Mouse (Mus musculus): ENCODE measurements around the gene Naa25.
A peak's percentile ranks its signal among the peaks of the same experiment; 100 is the strongest.

Naa25 gene

DNA sequence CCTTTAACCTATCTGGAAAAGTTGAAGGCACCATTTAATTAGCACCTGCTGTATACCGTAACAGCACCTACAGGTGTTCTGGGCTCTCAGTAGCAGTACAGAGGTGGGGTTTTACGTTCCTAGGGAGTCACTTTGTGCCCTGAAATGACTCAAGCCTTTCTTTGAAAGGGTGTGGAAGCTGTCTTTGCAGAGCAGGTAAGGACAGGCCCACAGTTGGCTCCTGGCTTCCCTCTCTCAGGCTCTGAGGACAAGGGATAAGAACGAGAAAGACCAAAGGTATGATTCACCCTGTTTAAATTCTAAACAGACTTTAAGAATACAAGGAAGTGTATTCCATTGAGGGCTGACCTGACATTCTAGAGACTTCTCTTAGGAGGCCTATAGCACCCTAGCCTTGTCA lies 4.3 kb upstream of the Naa25 start:
- DNase-seq (ENCODE audit: low spot score): no peak

DNA sequence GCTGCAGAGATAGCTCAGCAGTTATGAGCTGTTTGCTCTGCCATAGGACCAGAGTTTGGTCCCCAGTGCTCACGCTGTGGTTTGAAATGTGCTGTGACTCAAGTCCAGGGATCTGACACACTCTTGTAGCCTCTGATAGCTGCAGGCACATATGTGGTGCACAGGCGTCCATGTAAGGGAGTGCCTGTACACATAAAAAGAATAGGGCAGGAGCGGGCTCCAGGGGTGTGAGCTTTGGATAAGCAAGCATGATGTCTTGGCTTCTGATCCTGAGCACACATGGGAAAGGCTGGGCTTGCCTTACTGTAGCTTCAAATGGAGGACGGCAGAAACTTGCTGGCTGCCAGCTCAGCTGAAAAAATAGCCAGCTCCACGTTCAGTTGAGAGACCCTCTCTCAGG lies 2.1 kb upstream of the Naa25 start:
- DNase-seq (ENCODE audit: low spot score): no peak

DNA sequence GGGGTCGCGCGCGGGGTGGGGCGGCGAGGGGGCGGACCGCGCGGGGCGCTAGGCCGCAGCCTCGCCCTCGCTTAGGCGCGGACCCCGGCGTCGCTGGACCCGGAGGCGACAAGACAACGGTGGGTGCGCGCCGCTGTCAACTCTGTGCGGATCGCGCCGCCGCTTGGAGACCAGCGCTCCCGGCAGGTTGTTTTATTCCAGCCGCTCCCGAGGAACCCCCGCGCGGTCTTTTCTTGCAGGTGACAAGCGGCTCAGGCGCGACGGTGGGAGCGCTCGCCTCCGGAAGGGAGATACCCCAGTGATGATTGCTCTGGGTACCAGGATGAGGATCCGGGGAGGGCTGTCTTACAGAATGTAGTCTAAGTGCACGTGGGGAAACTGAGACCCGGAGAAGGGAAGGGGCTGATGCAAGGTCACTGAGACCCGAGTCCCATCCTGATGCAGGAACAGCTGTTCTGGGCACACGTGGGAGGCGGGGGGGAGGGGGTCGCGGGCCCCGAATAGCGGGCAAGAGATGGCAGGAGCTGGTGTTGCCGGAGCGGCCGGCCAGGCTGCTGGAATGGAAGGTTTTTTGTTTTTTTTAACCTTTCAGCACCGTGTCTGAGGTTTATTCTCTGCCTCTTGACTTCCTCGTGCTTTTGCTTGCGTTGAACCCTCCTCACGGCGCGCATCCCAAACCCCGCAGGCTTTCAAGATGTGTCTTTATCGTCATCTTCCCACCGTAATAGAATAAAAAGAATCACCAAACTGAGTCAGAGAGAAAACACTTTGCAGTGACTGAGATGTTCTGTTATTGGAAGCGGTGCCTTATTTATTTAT lies 619 bp downstream of the Naa25 start:
- DNase-seq (ENCODE audit: low spot score): no peak

DNA sequence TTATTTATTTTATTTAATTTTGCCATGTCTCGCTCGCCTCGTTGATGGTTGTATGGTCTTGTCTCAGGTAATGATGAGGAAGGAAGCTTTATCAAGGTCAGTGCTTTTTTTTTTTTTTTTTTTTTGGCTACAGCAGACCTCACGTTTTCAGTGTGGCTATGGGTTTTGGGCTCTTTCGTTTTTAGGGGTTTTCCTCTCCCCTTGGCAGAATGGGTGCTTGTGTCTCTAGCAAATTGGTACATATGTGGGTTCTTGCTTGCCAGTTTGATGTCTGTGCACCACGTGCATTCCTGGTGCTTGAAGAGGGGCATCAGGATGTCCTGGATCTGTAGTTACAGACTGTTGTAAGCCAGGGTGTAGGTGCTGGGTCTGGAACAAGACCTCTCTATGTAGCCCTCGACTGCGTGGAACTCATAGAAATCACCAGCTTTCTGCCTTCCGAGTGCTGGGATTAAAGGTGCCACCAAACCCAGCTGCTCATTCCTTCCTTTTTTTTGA lies 1.3 kb downstream of the Naa25 start:
- no peak for DNase-seq (ENCODE audit: low spot score)

DNA sequence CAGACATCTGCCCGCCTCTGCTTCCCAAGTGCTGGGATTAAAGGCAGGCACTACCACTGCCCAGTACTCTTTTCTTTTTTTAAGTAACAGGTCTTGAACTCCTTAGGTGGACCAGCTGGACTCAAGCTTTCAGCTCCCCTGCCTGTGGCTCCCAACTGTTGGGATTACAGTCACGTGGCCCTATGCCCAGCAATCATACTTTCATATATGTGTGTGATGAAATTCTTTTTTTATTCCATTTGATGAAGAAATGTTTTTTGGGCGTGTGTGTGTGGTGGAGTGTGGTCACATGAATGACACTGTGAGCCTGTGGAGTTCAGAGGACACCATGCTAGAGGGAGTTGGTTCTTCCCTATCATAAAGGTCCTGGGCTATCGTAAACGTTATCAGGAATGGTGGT lies 1.8 kb downstream of the Naa25 start:
- DNase-seq (ENCODE audit: low spot score): no peak

DNA sequence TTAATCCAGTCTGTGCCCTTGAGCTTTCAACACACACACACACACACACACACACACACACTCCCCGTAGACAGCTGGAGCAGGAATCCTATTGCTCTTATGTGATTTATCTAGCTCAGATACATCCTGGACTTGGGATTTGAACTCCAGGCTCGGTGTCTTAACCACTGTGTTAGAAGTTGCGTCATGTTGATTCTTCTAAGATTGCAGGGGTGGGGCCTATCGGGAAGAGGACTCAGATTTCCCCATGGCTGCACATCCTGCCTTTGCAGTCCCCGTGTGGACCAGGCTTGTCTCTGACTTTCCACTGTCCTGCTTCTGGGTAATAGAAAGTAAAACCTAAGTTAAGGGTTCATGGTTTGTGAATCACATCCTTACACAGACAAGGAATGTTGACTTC lies 2.3 kb downstream of the Naa25 start:
- DNase-seq (ENCODE audit: low spot score): no peak

DNA sequence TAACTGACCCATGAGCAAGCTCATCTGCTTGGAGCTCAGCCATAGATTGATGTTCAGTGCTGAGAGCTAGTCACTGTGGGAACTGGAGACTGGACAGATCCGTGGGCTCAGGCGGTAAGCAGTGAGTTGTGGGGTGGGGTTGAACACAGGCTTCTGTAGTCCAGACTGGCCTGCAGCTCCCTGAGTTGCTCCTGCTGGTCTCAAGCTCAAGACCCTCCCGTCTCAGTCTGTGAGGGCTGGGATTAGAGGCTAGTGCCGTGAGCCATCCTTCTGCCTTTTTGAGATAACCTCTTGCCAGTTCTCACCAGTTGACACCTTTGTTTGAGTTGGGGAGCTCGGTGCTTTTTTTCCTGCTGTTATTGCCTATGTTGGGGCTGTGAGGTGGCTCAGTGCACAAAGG lies 3.1 kb downstream of the Naa25 start:
- no peak for DNase-seq (ENCODE audit: low spot score)

DNA sequence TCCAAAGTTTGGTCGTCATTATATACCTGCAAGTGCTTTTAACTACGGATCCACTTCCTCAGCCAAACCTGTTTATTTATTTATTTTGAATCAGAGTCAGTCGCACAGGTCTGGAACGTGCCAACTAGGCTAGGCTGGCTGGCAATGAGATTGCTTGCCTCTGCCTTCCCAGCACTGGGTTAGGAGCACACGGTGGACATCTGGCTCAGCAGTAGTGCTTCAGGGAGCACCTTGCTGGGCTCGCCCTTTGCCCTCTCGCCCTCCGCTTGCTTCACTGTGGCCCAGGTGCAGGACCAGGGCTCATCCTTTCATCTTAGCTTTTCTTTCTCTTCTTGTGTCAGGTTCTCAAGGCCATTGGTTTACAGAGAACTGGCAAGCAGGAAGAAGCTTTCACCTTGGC lies 10.1 kb downstream of the Naa25 start:
- no peak for DNase-seq (ENCODE audit: low spot score)

DNA sequence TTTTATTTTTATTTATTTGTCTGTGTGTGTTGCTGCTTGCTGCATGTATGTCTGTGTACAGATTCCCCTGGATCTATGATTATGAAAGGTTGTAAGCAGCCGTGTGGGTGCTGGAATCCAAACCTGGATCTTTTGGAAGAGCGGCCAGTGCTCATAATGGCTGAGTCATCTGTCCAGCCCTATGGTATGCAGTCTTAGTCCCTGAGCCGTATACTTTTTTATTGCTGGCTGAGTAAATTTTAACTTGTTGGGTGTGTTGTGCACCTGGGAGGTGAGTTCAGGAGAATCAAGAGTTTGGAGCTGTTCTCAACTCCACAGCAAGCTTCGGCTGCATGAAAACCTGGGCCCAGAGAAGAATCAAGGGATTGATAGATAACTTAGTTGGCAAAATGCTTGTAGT lies 13.2 kb downstream of the Naa25 start:
- DNase-seq (ENCODE audit: low spot score): no peak

DNA sequence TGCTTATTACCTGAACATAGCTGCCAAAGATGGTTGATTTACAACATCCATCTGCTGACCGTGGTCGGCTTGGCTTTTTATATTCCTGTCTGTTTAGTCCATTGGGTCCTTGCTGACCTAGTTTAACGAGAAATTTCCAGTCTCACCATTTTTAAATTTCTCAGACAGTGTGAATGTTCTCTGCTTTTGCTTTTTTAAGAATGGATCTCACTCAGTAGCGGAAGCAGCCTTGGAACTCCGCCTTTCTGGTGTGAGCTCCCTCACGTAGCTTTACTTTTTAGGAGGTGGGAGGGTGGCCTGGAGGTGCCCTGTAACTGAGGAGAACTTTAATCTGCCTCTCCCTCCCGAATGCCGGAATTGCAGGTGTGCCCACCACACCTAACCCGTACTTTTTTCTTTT lies 23.0 kb downstream of the Naa25 start:
- DNase-seq (ENCODE audit: low spot score): no peak

DNA sequence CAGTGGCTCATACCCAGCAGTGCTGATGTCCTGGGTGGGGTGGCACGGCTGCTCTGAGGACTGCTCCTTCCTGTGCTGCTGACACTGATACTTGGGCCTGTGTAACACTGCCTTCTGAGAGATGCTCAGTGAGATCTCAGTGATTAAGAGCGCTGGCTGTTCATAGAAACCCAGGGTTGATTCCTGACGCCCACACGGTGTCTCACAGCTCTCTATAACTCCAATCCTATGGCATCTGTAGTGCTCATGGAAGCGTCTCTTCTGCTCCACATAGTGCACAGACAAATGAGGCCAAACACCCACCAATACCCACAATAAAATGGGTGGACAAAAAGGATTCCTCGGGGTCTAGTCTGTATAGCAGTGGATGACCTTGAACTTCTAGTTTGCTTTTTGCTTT lies 25.1 kb downstream of the Naa25 start:
- no peak for DNase-seq (ENCODE audit: low spot score)

DNA sequence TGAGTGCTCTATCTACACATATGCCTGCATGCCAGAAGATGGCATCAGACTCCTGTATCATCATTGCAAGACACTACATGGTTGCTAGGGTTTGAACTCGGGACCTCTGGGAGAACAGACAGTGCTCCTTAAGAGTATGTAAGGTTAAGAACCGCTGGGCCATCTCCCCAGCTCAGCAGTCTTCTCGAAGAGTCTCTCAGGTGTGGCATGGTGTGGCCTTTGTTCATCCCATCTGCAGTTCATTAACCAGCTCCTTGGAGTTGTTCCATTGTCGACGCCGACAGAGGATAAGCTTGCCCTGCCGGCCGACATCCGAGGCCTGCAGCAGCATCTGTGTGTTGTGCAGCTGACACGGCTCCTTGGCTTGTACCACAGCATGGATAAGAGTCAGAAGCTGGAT lies 25.6 kb downstream of the Naa25 start:
- no peak for DNase-seq (ENCODE audit: low spot score)

DNA sequence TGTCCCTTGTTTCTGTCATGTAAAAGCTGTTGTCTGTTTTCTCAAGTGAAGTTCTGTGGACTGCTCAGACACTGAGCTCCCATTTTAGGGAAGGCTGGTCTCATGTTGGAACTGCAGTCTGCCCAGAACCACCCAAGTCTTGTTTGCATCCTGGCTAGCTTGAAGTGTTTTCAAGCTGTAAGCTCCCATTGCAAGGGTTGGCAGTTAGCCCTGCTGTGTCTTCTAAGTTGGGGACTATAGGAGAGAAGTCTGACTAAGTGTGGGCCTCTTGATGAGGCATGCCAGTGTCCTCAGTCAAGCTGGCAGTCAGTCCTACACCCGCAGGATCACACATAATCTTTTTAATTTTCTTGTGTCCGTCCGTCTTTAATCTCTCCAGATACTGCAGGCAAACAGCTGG lies 31.2 kb downstream of the Naa25 start:
- DNase-seq (ENCODE audit: low spot score): no peak

DNA sequence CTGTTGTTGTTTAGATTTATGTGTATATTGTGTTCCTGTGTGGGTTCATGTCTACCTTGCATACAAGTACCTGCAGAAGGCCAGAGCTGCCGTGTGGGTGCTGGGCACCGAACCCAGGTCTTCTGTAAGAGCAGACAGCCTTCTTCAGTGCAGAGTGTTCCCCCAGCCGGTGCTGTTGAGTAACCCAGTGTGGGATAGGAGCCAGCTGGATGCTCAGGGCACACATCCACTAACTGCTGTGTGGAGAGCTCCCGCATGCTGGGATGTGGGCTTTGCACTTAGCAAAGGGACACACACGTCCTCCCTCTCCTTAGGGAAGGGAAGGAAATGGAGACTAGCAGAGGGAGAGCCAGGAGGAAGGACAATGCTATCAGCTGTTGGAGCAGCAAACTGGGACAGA lies 40.4 kb downstream of the Naa25 start:
- no peak for DNase-seq (ENCODE audit: low spot score)

DNA sequence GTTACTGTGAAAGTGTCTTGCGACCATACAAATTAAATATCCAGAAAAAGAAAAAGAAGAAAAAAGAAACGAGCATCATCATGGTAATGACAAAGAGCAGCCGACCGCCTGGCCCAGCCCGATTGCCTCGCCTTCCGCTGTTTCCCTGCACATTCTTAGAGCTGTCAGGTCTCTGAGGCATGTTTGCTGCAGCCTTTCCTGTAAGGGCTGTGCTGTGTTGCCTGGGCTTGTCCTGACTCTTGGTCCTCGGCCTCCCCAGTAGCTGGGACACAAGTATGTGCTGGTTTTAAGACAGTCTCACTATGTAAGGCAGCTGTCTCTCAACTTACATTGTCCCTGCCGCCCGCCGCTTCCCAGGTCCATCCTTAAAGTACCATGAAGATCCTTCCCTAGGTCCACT lies 41.0 kb downstream of the Naa25 start:
- DNase-seq (ENCODE audit: low spot score): no peak

DNA sequence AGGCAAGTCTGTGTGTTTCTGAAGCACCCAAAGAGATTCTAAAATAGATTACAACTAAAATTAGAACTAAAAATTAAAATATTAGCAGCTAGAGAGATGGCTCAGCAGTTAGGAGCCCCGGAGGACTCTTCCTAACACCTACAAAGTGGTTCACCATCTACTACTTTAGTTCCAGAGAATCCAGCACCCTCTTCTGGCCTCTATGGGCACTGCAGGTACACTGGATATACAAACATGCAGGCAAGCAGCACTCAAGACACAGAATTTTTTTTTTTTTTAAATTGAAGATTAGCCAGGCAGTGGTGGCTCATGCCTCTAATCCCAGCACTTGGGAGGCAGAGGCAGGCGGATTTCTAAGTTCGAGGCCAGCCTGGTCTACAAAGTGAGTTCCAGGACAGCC lies 45.8 kb downstream of the Naa25 start:
- peak; percentile 43 for DNase-seq (ENCODE audit: low spot score)

DNA sequence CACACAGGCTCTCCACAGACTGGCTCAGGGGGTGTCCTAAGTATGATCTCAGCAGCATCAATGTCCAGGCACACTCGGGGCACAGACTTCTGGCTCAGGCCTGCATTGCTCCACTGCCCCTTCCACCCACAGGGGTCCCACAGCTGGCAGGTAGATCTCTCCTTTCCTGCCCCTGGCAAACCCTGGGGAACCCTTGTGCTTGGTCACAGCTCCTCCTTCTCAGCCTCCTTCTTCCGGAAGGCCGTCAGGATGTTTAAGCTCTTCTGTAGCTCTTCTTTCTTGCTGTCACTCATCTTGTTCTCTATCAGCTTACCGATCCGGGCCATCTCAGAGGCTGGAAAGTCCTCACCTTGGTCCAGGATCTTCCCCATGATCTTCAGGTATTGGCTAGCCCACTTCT lies 47.1 kb downstream of the Naa25 start:
- DNase-seq (ENCODE audit: low spot score): no peak

DNA sequence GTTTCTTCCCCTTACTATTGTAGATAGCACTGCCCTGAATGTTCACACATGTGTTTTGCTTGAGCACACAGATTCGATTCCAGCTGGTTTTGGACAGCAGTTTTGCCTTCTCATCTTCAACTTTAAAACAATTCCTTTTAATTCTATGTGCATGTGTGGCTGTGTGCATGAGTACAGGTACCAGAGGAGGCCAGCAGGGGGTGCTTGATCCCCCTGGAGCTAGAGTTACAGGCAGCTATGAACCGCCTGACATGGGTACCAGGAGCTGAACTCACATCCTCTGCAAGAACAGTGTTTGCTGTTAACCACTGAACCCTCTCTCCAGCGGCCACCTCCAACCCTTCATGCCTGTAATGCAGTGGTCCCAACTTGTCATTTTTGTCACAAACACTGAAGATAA lies 50.7 kb downstream of the Naa25 start:
- peak; percentile 29 for DNase-seq (ENCODE audit: low spot score)

DNA sequence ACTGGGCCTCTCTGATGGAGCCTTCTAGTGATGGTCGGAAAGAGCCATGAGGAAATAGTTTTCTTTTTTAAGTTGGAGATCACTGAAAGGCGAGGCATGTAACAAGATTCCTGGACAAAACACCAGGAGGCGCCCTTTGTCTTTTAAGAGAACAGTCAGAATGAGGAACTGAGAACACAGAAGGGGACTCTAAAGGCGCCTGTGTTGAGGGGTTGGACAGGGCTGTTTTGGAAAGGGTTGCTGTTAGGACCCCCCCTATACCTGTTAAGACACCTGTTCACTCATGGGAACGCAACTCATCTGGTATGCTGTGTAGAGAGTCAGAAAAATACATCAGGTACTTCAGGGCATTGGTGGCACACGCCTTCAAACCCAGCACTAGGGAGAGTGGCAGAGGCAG lies 52.2 kb downstream of the Naa25 start:
- peak; percentile 62 for DNase-seq (ENCODE audit: low spot score)

DNA sequence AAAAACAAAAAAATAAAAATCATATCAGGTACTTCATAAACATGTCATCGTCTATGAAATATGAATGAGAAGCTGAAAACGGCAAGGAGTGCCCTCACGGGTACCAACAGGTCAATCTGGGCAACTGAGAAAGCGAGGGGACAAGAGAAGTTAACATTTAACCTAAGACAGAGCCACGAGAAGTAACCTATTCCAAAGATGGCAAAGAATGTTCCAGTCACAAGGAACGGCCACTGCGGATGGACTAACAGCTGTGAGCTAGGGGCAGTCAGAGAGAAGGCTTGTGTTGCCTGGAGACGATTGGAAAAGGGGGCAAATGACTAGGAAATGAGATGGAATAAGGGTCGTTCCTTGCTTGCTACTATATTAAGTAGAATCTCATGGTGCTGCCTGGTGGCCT lies 52.7 kb downstream of the Naa25 start:
- no peak for DNase-seq (ENCODE audit: low spot score)

DNA sequence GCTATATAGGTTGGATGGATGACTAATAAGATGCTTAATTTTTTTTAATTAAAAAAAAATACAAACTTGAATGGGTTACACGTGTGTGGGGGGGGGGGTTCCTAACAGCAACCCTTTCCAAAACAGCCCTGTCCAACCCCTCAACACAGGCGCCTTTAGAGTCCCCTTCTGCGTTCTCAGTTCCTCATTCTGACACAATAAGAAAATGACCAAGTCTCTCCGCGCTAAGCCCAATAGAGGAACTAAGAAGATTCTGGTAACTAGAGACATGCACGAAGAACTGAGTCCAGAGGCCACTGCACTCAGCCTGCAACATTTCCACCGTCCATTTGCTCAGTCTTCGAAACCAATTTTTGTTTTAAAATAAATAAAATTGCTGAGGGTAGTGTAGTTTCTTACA lies 53.5 kb downstream of the Naa25 start:
- no peak for DNase-seq (ENCODE audit: low spot score)

DNA sequence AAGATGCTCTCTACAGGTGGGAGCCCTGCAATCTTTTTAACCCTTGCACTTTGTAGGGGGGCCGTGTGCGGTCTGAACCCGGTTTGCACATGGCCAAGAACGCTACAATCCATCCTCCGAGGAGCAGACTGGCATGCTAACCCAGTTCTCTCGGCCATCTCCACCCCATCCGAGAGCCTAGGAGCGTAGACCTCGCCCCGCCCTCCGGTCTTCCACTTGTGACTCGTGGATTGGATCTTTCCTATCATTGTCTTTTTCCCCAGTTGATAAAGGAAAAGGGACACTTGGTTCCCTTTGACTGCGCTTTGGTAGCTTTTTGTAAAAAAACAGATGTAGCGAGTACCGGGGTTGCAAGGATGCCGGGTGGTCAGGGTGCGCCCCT lies 53.9 kb downstream of the Naa25 start, which contains the start of gene Tmem116:
TSS of gene Tmem116 (plus strand) at position 250 of the 382 bp plus-strand sequence.
- no peak for DNase-seq (ENCODE audit: low spot score)

DNA sequence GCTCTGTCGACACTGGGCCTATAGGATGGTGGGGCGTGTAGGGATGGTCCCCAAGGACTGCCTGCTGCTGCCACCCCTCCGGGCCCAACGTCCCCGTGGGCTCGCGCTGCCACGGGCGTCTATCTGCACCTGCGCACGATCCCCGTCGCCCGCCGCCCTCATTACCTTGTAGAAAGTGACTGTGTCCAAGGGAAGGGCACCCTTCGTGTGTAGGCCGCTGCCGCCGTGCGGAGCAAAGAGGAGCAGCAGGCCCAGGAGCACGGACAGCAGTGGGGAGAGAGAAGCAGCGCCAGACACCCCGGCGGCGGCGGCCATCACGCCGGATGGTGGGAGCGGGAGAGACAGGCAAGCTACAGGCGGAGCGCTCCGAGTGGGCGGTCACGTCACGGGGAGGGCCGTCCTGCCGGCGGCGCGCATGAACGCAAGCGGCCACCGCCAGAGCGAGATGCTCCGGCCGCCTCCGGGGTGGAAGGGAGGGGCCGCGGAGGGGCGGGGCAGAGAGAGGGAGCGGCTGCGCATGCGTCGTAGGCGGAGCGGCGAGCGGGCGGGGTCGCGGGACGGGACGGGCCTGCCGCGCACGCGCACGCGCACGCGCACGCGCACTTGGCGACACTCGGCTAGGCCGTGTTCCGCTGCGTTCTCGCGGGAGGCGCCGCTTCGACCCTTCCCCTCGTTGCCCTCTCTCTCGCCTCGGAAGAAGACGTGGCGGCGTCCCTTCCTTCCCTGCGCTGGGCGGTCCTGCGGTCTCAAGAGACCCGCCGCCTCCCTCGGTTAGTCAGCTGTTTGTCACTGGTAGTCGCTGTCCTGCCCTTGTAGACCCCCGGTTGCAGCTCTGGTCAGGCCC lies 54.5 kb downstream of the Naa25 start, which contains the start of gene Erp29:
TSS of gene Erp29 (minus strand) at position 481 of the 844 bp plus-strand sequence.
- peak; percentile 99 for DNase-seq (ENCODE audit: low spot score)

Data from T-cell, adult 2 months (primary cell).